Mouse (Mus musculus): ENCODE measurements around the gene Cdh10. TPM values are rescaled to one million over a fixed set of nuclear protein-coding genes. Genes with fewer than 3 reads are reported as not detected.

The Cdh10 gene
- polyA plus RNA-seq, 1 experiment from 2014 or later: 0.27 TPM

DNA sequence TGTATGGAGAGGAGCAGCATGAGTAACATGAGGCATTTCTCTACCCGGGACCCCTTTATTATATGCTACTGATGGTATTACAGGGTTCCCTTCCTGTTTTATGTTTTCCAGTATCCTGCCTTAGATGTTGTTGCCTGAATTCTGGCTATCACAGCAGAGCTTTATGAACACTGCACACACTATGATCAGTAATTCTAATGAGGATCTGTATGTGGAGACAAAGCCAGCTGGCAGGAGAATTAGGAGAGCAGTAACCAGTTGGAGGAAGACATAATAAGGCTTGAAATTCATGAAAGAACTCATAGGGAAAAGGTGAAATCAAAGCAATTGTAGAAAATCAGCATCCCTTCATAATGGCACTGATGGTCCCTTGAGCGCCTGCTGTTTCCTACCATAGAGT lies 51.1 kb downstream of the Cdh10 start:
- Histone ChIP-seq H3K9ac (ENCODE audit: low read length) (no peak overlapping the region), H3K9me3 (ENCODE audit: control insufficient read depth, low read length) (no peaks in the 10 kb centered on the region), H3K4me1 (replicated peaks; ENCODE audit: control insufficient read depth, insufficient read depth) (no peaks in the 10 kb centered on the region), H3K4me2 (replicated peaks; ENCODE audit: low read depth) (no peak overlapping the region), H3K4me3 (ENCODE audit: low read depth, low read length) (no peak overlapping the region), H3K27ac (replicated peaks) (no peak overlapping the region), H3K27me3 (ENCODE audit: control insufficient read depth, insufficient read depth, low read length) (no peaks in the 10 kb centered on the region), H3K36me3 (ENCODE audit: control insufficient read depth, insufficient read depth, low read length) (no peaks in the 10 kb centered on the region)
- ATAC-seq (ENCODE audit: low FRiP score, low TSS enrichment): no peak
- WGBS: 87% methylated on average over 2 of the region's 2 CpGs
- no peak for DNase-seq (ENCODE audit: low spot score)
- no peak for TF ChIP-seq CTCF (IDR thresholded peaks at IDR 0.05; ENCODE audit: low read depth)
- TF ChIP-seq EP300 (optimal IDR thresholded peaks at IDR 0.05): no peak

DNA sequence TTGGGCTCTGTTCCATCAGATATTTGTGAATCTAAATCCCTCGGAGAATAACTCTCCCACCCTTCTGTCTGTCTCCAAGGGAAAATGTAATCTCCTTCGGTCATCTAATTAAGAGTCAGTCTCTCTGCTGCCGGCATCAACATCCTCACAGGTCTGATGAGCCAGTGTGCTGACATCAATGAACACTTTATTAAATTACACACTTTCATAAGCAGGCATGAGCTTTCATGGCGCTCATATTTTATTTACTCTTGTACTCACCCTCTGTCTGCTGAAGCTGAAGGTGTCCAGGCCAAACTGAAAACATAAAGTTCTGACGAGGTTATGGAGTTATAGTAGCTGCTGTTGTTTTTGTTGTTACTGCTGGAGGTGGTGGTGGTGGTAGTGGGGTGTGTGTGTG lies 62.7 kb downstream of the Cdh10 start:
- no peak overlapping the region for H3K27ac ChIP-seq (replicated peaks)
- ATAC-seq (ENCODE audit: low FRiP score, low TSS enrichment): no peak
- no peaks in the 10 kb centered on the region for H3K4me1 ChIP-seq (replicated peaks; ENCODE audit: control insufficient read depth, insufficient read depth)
- no peak for TF ChIP-seq CTCF (IDR thresholded peaks at IDR 0.05; ENCODE audit: low read depth)
- no peak for TF ChIP-seq EP300 (optimal IDR thresholded peaks at IDR 0.05)
- H3K27me3 ChIP-seq (ENCODE audit: control insufficient read depth, insufficient read depth, low read length): no peaks in the 10 kb centered on the region
- DNase-seq (ENCODE audit: low spot score): no peak
- H3K9ac ChIP-seq (ENCODE audit: low read length): no peak overlapping the region
- WGBS: 66% methylated on average over 5 of the region's 5 CpGs
- H3K9me3 ChIP-seq (ENCODE audit: control insufficient read depth, low read length): no peaks in the 10 kb centered on the region
- H3K36me3 ChIP-seq (ENCODE audit: control insufficient read depth, insufficient read depth, low read length): no peaks in the 10 kb centered on the region
- no peak overlapping the region for H3K4me2 ChIP-seq (replicated peaks; ENCODE audit: low read depth)
- H3K4me3 ChIP-seq (ENCODE audit: low read depth, low read length): no peak overlapping the region

DNA sequence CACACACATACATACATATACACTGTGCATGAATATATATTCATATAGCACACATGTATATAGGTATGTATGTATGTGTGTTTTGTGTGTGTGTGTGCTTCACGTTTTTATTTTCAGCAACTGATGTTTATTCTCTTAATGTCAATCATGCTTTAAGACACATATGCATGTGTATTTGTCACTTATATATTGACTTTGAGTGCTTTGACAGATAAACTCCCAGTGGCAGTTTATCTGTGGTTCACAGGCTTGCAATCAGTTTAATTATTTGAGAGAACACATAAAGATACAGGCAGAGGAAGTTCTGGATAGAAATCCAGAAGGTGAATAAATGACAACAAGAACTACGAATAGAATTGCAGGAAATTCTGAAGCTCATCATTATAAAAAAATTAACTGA lies 67.9 kb downstream of the Cdh10 start:
- H3K9me3 ChIP-seq (ENCODE audit: control insufficient read depth, low read length): no peaks in the 10 kb centered on the region
- no peak overlapping the region for H3K4me2 ChIP-seq (replicated peaks; ENCODE audit: low read depth)
- no peaks in the 10 kb centered on the region for H3K36me3 ChIP-seq (ENCODE audit: control insufficient read depth, insufficient read depth, low read length)
- DNase-seq (ENCODE audit: low spot score): no peak
- H3K4me1 ChIP-seq (replicated peaks; ENCODE audit: control insufficient read depth, insufficient read depth): no peaks in the 10 kb centered on the region
- ATAC-seq (ENCODE audit: low FRiP score, low TSS enrichment): no peak
- 70% methylated on average over 2 of the region's 2 CpGs for WGBS
- no peak overlapping the region for H3K27ac ChIP-seq (replicated peaks)
- H3K9ac ChIP-seq (ENCODE audit: low read length): no peak overlapping the region
- no peaks in the 10 kb centered on the region for H3K27me3 ChIP-seq (ENCODE audit: control insufficient read depth, insufficient read depth, low read length)
- no peak for TF ChIP-seq EP300 (optimal IDR thresholded peaks at IDR 0.05)
- TF ChIP-seq CTCF (IDR thresholded peaks at IDR 0.05; ENCODE audit: low read depth): no peak
- H3K4me3 ChIP-seq (ENCODE audit: low read depth, low read length): no peak overlapping the region

DNA sequence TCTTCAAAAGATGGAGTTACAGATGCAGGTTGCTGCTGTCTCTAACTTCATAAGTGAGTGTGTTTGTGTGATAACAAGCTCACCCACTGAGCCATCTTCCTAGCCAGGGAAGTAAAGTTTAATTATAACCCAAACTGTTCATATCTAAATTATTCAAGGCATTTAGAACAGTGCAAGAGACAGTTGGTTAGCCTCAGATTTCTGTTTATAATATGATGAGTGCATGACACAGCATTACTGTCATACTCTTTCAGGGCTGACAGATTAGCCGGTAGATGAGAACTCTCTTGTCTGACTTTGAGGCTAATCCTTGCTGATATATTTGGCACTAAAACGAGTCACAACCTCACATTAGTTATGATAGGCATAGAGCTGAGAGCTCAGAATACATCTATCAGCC lies 70.2 kb downstream of the Cdh10 start:
- no peak overlapping the region for H3K4me2 ChIP-seq (replicated peaks; ENCODE audit: low read depth)
- no peaks in the 10 kb centered on the region for H3K36me3 ChIP-seq (ENCODE audit: control insufficient read depth, insufficient read depth, low read length)
- no peak for ATAC-seq (ENCODE audit: low FRiP score, low TSS enrichment)
- H3K4me3 ChIP-seq (ENCODE audit: low read depth, low read length): no peak overlapping the region
- no peaks in the 10 kb centered on the region for H3K4me1 ChIP-seq (replicated peaks; ENCODE audit: control insufficient read depth, insufficient read depth)
- no peak overlapping the region for H3K27ac ChIP-seq (replicated peaks)
- DNase-seq (ENCODE audit: low spot score): no peak
- WGBS: 35% methylated on average over 2 of the region's 2 CpGs
- H3K9ac ChIP-seq (ENCODE audit: low read length): no peak overlapping the region
- no peak for TF ChIP-seq CTCF (IDR thresholded peaks at IDR 0.05; ENCODE audit: low read depth)
- TF ChIP-seq EP300 (optimal IDR thresholded peaks at IDR 0.05): no peak
- no peaks in the 10 kb centered on the region for H3K9me3 ChIP-seq (ENCODE audit: control insufficient read depth, low read length)
- H3K27me3 ChIP-seq (ENCODE audit: control insufficient read depth, insufficient read depth, low read length): no peaks in the 10 kb centered on the region

DNA sequence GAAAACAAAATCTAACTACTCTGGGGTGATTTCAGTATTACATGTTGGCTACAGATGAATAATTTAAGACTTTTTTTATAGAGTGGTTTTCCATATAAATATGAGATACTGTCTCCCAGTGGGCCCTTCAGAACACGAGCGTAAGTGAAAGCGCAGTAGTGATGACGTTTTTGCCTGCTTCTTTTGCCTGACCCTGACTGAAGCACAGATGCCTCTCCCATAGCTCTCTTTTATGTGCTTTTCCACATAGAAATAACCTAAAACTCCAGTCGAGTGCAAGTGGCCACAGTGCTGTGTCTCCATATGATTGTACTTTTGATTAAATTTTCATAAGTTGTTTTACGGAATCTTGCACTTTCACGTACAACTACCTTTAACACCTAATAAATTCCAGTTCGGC lies 71.6 kb downstream of the Cdh10 start:
- Histone ChIP-seq H3K36me3 (ENCODE audit: control insufficient read depth, insufficient read depth, low read length) (no peaks in the 10 kb centered on the region), H3K9me3 (ENCODE audit: control insufficient read depth, low read length) (no peaks in the 10 kb centered on the region), H3K4me1 (replicated peaks; ENCODE audit: control insufficient read depth, insufficient read depth) (no peaks in the 10 kb centered on the region), H3K27me3 (ENCODE audit: control insufficient read depth, insufficient read depth, low read length) (no peaks in the 10 kb centered on the region), H3K4me3 (ENCODE audit: low read depth, low read length) (no peak overlapping the region), H3K9ac (ENCODE audit: low read length) (no peak overlapping the region), H3K4me2 (replicated peaks; ENCODE audit: low read depth) (no peak overlapping the region), H3K27ac (replicated peaks) (no peak overlapping the region)
- TF ChIP-seq CTCF (IDR thresholded peaks at IDR 0.05; ENCODE audit: low read depth): no peak
- TF ChIP-seq EP300 (optimal IDR thresholded peaks at IDR 0.05): no peak
- ATAC-seq (ENCODE audit: low FRiP score, low TSS enrichment): no peak
- no peak for DNase-seq (ENCODE audit: low spot score)
- WGBS: 90% methylated on average over 8 of the region's 8 CpGs

DNA sequence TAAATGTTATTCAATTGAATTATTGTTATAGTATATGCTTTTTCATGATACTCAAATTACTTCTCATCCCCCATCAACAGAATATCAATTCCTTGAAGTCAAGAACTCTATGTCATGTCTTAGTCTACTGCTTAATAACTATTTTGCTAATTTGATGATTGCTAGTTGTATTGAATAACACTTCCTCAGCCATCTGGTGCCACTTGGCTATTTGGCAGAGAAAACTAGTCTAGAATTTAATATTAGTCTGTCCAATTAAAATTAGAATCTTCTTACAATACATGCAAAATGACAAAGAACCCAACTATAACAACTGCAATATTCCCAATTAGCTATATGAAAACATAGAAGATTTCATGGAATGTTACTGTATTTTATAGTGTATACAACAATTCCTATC lies 82.0 kb downstream of the Cdh10 start:
- H3K9ac ChIP-seq (ENCODE audit: low read length): no peak overlapping the region
- H3K27me3 ChIP-seq (ENCODE audit: control insufficient read depth, insufficient read depth, low read length): no peaks in the 10 kb centered on the region
- no peaks in the 10 kb centered on the region for H3K4me1 ChIP-seq (replicated peaks; ENCODE audit: control insufficient read depth, insufficient read depth)
- DNase-seq (ENCODE audit: low spot score) (no peak), ATAC-seq (ENCODE audit: low FRiP score, low TSS enrichment) (no peak)
- no peak overlapping the region for H3K4me2 ChIP-seq (replicated peaks; ENCODE audit: low read depth)
- H3K36me3 ChIP-seq (ENCODE audit: control insufficient read depth, insufficient read depth, low read length): no peaks in the 10 kb centered on the region
- H3K27ac ChIP-seq (replicated peaks): no peak overlapping the region
- no peak for TF ChIP-seq CTCF (IDR thresholded peaks at IDR 0.05; ENCODE audit: low read depth)
- no peak for TF ChIP-seq EP300 (optimal IDR thresholded peaks at IDR 0.05)
- no peaks in the 10 kb centered on the region for H3K9me3 ChIP-seq (ENCODE audit: control insufficient read depth, low read length)
- no peak overlapping the region for H3K4me3 ChIP-seq (ENCODE audit: low read depth, low read length)
